Mouse (Mus musculus): Measurements from ENCODE around the gene Mrpl58. TPM values are rescaled to one million over a fixed set of nuclear protein-coding genes. Genes with fewer than 3 reads are reported as not detected.

The Mrpl58 gene
- polyA plus RNA-seq, 1 experiment, result 186 TPM

GRCm38 (mm10) chr11:115432814-115433213, 29.3 kb downstream of the Mrpl58 start:
- Histone ChIP-seq H3K36me3 (ENCODE audit: control insufficient read depth, insufficient read depth) (peaks cover 29% of the 10 kb centered on the region), H3K27me3 (ENCODE audit: control insufficient read depth, insufficient read depth, insufficient read length) (no peaks in the 10 kb centered on the region), H3K4me3 (ENCODE audit: insufficient read depth, poor library complexity, severe bottlenecking) (no peak overlapping the region), H3K79me3 (ENCODE audit: low read depth) (no peaks in the 10 kb centered on the region), H3K79me2 (ENCODE audit: control insufficient read depth, insufficient read depth) (no peaks in the 10 kb centered on the region), H3ac (ENCODE audit: control insufficient read depth, insufficient read length, low read depth) (no peak overlapping the region)
- no peak for TF ChIP-seq CTCF (IDR thresholded peaks at IDR 0.05; ENCODE audit: control insufficient read depth, insufficient read depth, insufficient read length)
- TF ChIP-seq USF1 (IDR thresholded peaks at IDR 0.05; ENCODE audit: low read depth), result no peak
- TF ChIP-seq MYOG (IDR thresholded peaks at IDR 0.05; ENCODE audit: control insufficient read depth, extremely low read depth, insufficient read length), result no peak
- no peak for TF ChIP-seq FOSL1 (IDR thresholded peaks at IDR 0.05; ENCODE audit: insufficient read depth, low read length, poor library complexity, severe bottlenecking)
- TF ChIP-seq MAX (IDR thresholded peaks at IDR 0.05), result no peak
- TF ChIP-seq MYOD1 (IDR thresholded peaks at IDR 0.05; ENCODE audit: control insufficient read depth, insufficient read length, low read depth), result no peak
- TF ChIP-seq CEBPB (IDR thresholded peaks at IDR 0.05; ENCODE audit: low read depth), result no peak

- no peaks in the 10 kb centered on the region for H3K79me3 ChIP-seq (ENCODE audit: low read depth)
- H3K4me3 ChIP-seq (ENCODE audit: insufficient read depth, poor library complexity, severe bottlenecking), result no peak overlapping the region
- TF ChIP-seq FOSL1 (IDR thresholded peaks at IDR 0.05; ENCODE audit: insufficient read depth, low read length, poor library complexity, severe bottlenecking) (no peak), MAX (IDR thresholded peaks at IDR 0.05) (no peak), MYOG (IDR thresholded peaks at IDR 0.05; ENCODE audit: control insufficient read depth, extremely low read depth, insufficient read length) (no peak), USF1 (IDR thresholded peaks at IDR 0.05; ENCODE audit: low read depth) (no peak), CEBPB (IDR thresholded peaks at IDR 0.05; ENCODE audit: low read depth) (no peak), MYOD1 (IDR thresholded peaks at IDR 0.05; ENCODE audit: control insufficient read depth, insufficient read length, low read depth) (no peak), CTCF (IDR thresholded peaks at IDR 0.05; ENCODE audit: control insufficient read depth, insufficient read depth, insufficient read length) (no peak)
Observed at GRCm38 (mm10) chr11:115433342-115433741, 29.8 kb downstream of the Mrpl58 start.

DNA sequence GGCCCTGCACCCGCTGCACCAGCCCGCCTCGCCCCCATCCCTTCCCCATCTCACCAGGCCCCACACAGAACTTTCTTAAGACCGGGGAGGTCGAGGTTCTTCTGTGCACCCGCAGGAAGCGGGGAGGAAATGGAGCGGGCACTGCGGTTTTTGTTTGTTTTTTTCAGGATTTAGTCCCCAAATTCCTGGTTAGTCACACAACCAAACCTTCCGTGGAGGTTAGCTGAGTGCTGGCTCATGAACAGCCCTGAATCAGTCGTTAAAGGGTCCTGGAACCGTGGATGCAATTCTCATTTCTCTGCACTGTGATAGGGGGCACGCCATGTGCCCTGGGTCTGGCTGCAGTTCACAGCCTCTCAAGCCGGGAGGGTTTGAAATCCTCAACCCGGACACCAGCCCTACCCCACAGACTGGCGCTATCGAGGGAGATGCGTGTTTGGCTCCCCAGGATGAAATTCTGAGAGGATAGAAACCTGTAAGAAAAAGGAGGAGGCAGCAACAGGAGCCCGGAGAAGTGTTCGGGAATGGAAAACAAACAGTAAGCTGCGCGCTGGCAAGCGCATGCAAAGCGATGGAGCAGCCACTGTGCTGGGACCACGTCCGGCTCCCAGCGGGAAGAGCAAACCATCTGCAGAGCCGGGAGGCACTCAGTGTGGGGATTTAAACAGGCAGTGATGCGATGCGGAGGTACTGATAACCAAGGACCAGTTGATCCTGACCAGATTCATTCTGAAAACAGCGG, 32.2 kb downstream of the Mrpl58 start:
- H3ac ChIP-seq (ENCODE audit: control insufficient read depth, insufficient read length, low read depth), result no peak overlapping the region
- H3K36me3 ChIP-seq (ENCODE audit: control insufficient read depth, insufficient read depth), result peaks cover 5% of the 10 kb centered on the region
- no peaks in the 10 kb centered on the region for H3K27me3 ChIP-seq (ENCODE audit: control insufficient read depth, insufficient read depth, insufficient read length)
- H3K4me3 ChIP-seq (ENCODE audit: insufficient read depth, poor library complexity, severe bottlenecking), result no peak overlapping the region
- no peaks in the 10 kb centered on the region for H3K79me3 ChIP-seq (ENCODE audit: low read depth)
- H3K79me2 ChIP-seq (ENCODE audit: control insufficient read depth, insufficient read depth), result no peaks in the 10 kb centered on the region
- no peak for TF ChIP-seq MYOD1 (IDR thresholded peaks at IDR 0.05; ENCODE audit: control insufficient read depth, insufficient read length, low read depth)
- no peak for TF ChIP-seq USF1 (IDR thresholded peaks at IDR 0.05; ENCODE audit: low read depth)
- TF ChIP-seq CTCF (IDR thresholded peaks at IDR 0.05; ENCODE audit: control insufficient read depth, insufficient read depth, insufficient read length), result no peak
- no peak for TF ChIP-seq FOSL1 (IDR thresholded peaks at IDR 0.05; ENCODE audit: insufficient read depth, low read length, poor library complexity, severe bottlenecking)
- no peak for TF ChIP-seq MYOG (IDR thresholded peaks at IDR 0.05; ENCODE audit: control insufficient read depth, extremely low read depth, insufficient read length)
- no peak for TF ChIP-seq CEBPB (IDR thresholded peaks at IDR 0.05; ENCODE audit: low read depth)
- TF ChIP-seq MAX (IDR thresholded peaks at IDR 0.05), result no peak

More at GRCm38 (mm10) chr11:115433342-115433741, 29.8 kb downstream of the Mrpl58 start:
- H3K36me3 ChIP-seq (ENCODE audit: control insufficient read depth, insufficient read depth), result peaks cover 25% of the 10 kb centered on the region
- H3K79me2 ChIP-seq (ENCODE audit: control insufficient read depth, insufficient read depth), result no peaks in the 10 kb centered on the region
- no peak overlapping the region for H3ac ChIP-seq (ENCODE audit: control insufficient read depth, insufficient read length, low read depth)
- H3K27me3 ChIP-seq (ENCODE audit: control insufficient read depth, insufficient read depth, insufficient read length), result no peaks in the 10 kb centered on the region

- TF ChIP-seq MYOG (IDR thresholded peaks at IDR 0.05; ENCODE audit: control insufficient read depth, extremely low read depth, insufficient read length) (no peak), USF1 (IDR thresholded peaks at IDR 0.05; ENCODE audit: low read depth) (peak; percentile 36), MYOD1 (IDR thresholded peaks at IDR 0.05; ENCODE audit: control insufficient read depth, insufficient read length, low read depth) (no peak), CEBPB (IDR thresholded peaks at IDR 0.05; ENCODE audit: low read depth) (no peak), FOSL1 (IDR thresholded peaks at IDR 0.05; ENCODE audit: insufficient read depth, low read length, poor library complexity, severe bottlenecking) (no peak), MAX (IDR thresholded peaks at IDR 0.05) (no peak), CTCF (IDR thresholded peaks at IDR 0.05; ENCODE audit: control insufficient read depth, insufficient read depth, insufficient read length) (no peak)
- Histone ChIP-seq H3K27me3 (ENCODE audit: control insufficient read depth, insufficient read depth, insufficient read length) (no peaks in the 10 kb centered on the region), H3K36me3 (ENCODE audit: control insufficient read depth, insufficient read depth) (no peaks in the 10 kb centered on the region), H3ac (ENCODE audit: control insufficient read depth, insufficient read length, low read depth) (no peak overlapping the region), H3K79me3 (ENCODE audit: low read depth) (no peaks in the 10 kb centered on the region), H3K79me2 (ENCODE audit: control insufficient read depth, insufficient read depth) (no peaks in the 10 kb centered on the region), H3K4me3 (ENCODE audit: insufficient read depth, poor library complexity, severe bottlenecking) (no peak overlapping the region)
Observed at GRCm38 (mm10) chr11:115437571-115438122, 34.1 kb downstream of the Mrpl58 start.

DNA sequence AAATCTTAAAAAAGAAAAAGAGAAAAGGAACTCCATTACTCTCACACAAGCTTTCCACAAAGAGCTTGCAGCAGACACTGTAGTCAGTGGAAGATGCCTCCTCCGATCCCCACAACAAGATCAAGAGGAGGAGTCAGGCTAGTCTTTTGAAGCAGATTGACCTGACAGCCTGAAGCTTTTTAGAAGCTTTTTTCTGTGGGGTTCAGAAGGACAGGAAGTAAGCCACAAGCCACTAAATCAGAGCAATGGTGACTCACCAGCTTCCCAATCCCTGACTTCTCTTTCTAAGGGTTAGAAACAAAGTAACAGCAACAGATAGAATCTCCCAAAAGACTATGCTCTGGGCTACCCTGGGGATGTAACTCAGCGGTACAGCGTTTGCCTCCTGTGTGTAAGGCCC, 35.8 kb downstream of the Mrpl58 start:
- TF ChIP-seq MAX (IDR thresholded peaks at IDR 0.05), result no peak
- TF ChIP-seq FOSL1 (IDR thresholded peaks at IDR 0.05; ENCODE audit: insufficient read depth, low read length, poor library complexity, severe bottlenecking), result peak; percentile 21
- no peaks in the 10 kb centered on the region for H3K79me3 ChIP-seq (ENCODE audit: low read depth)
- no peak overlapping the region for H3K4me3 ChIP-seq (ENCODE audit: insufficient read depth, poor library complexity, severe bottlenecking)
- no peaks in the 10 kb centered on the region for H3K27me3 ChIP-seq (ENCODE audit: control insufficient read depth, insufficient read depth, insufficient read length)
- no peaks in the 10 kb centered on the region for H3K79me2 ChIP-seq (ENCODE audit: control insufficient read depth, insufficient read depth)
- no peaks in the 10 kb centered on the region for H3K36me3 ChIP-seq (ENCODE audit: control insufficient read depth, insufficient read depth)
- no peak overlapping the region for H3ac ChIP-seq (ENCODE audit: control insufficient read depth, insufficient read length, low read depth)
